Mouse (Mus musculus) bone marrow, adult 2 months (tissue): ENCODE measurements around the gene Tom1l2. TPM values are rescaled to one million over a fixed set of nuclear protein-coding genes. Genes with fewer than 3 reads are reported as not detected.

Experiments
- H3K27ac ChIP-seq: fragments of 200-500 bp; 2 replicates; pipeline ENCODE4 v1.5.1; 2012; ENCODE audit warnings: low read depth, mild to moderate bottlenecking, control low read depth, inconsistent platforms, low read length; ENCODE audit not compliant: control insufficient read depth, poor library complexity, insufficient read depth
- H3K4me1 ChIP-seq: fragments of 200-500 bp; 2 replicates; pipeline ENCODE4 v1.6.1; 2011; ENCODE audit warnings: low read length; ENCODE audit not compliant: control insufficient read depth, insufficient read depth
- H3K4me3 ChIP-seq: fragments of 200-500 bp; replicated peaks from 2 replicates; pipeline ENCODE3; 2011; ENCODE audit warnings: mild to moderate bottlenecking, low read depth, low read length, control low read depth; ENCODE audit not compliant: control insufficient read depth
- CTCF ChIP-seq: fragments of 200-500 bp; IDR thresholded peaks from 2 replicates; pipeline ENCODE4 v1.5.1; 2011; ENCODE audit warnings: low read length, control low read depth; ENCODE audit not compliant: control insufficient read depth, insufficient read depth
- POLR2A ChIP-seq: fragments of 200-500 bp; IDR thresholded peaks from 2 replicates; pipeline ENCODE4 v1.6.1; 2011; ENCODE audit warnings: low read depth, mild to moderate bottlenecking, control low read depth, low read length, borderline replicate concordance; ENCODE audit not compliant: control insufficient read depth
- WGBS: fragments of 180-500 bp; shearing (Covaris S2); methylation state at CpG from one replicate; pipeline ENCODE4 v1.1.7; 2018; 5-methylcytosine and 5-hydroxymethylcytosine counted together
- polyA plus RNA-seq: library from polyadenylated mRNA; stranded (reverse); fragments of >200 nt; gene quantifications from 2 replicates; pipeline ENCODE4 v1.2.4, GENCODE M21; 2011; ENCODE audit warnings: low replicate concordance; ENCODE audit not compliant: missing spikeins, insufficient read depth, insufficient read length

Tom1l2 gene
- polyA plus RNA-seq, 1 experiment, result 14.1 TPM

- TF ChIP-seq POLR2A (no peak), CTCF (no peak)
- no peak overlapping the region for H3K4me3 ChIP-seq
- no peaks in the 10 kb centered on the region; the same call in 1 of the 2 replicates for H3K4me1 ChIP-seq
- no peak overlapping the region for H3K27ac ChIP-seq
- WGBS, result 39% methylated on average over 13 of the region's 13 CpGs
Measured at GRCm38 (mm10) chr11:60248596-60249404, 103.9 kb downstream of the Tom1l2 start.

- Histone ChIP-seq H3K27ac (no peak overlapping the region), H3K4me1 (no peaks in the 10 kb centered on the region; the same call in 1 of the 2 replicates), H3K4me3 (no peak overlapping the region)
- TF ChIP-seq CTCF (no peak), POLR2A (no peak)
- WGBS, result 37% methylated on average over 5 of the region's 5 CpGs
Measured at GRCm38 (mm10) chr11:60247753-60248550, 104.8 kb downstream of the Tom1l2 start.

GRCm38 (mm10) chr11:60246077-60246476 is 106.6 kb downstream of the Tom1l2 start:
- no peak overlapping the region for H3K27ac ChIP-seq
- H3K4me1 ChIP-seq, result no peaks in the 10 kb centered on the region; the same call in 1 of the 2 replicates
- H3K4me3 ChIP-seq, result no peak overlapping the region
- TF ChIP-seq CTCF (no peak), POLR2A (no peak)

- 77% methylated on average over 11 of the region's 11 CpGs for WGBS
- TF ChIP-seq POLR2A (no peak), CTCF (no peak)
- H3K4me1 ChIP-seq, result no peaks in the 10 kb centered on the region; the same call in 1 of the 2 replicates
Measured at GRCm38 (mm10) chr11:60244503-60245143, 108.1 kb downstream of the Tom1l2 start.

GRCm38 (mm10) chr11:60240509-60240908 is 112.2 kb downstream of the Tom1l2 start:
- no peak for TF ChIP-seq POLR2A
- TF ChIP-seq CTCF, result no peak
- 80% methylated on average over 4 of the region's 4 CpGs for WGBS
- no peak overlapping the region for H3K4me3 ChIP-seq

More at GRCm38 (mm10) chr11:60244503-60245143, 108.1 kb downstream of the Tom1l2 start:
- H3K27ac ChIP-seq, result no peak overlapping the region
- H3K4me3 ChIP-seq, result no peak overlapping the region

GRCm38 (mm10) chr11:60235351-60235750 is 117.4 kb downstream of the Tom1l2 start:
- 67% methylated on average over 5 of the region's 5 CpGs for WGBS
- no peak for TF ChIP-seq CTCF
- TF ChIP-seq POLR2A, result no peak
- Histone ChIP-seq H3K4me1 (no peaks in the 10 kb centered on the region), H3K27ac (no peak overlapping the region), H3K4me3 (no peak overlapping the region)

More at GRCm38 (mm10) chr11:60240509-60240908, 112.2 kb downstream of the Tom1l2 start:
- Histone ChIP-seq H3K4me1 (no peaks in the 10 kb centered on the region), H3K27ac (no peak overlapping the region)

- TF ChIP-seq CTCF (no peak), POLR2A (no peak)
- no peak overlapping the region for H3K27ac ChIP-seq
- WGBS, result 84% methylated on average over 8 of the region's 8 CpGs
- H3K4me1 ChIP-seq, result no peaks in the 10 kb centered on the region
- H3K4me3 ChIP-seq, result no peak overlapping the region
Measured at GRCm38 (mm10) chr11:60233235-60233634, 119.5 kb downstream of the Tom1l2 start.
